Comparison of ENCODE assay signal across 25 mouse cellular contexts in genomic region chr4:153883057-153883456, GRCm38 (mm10).
DNase-seq lines count a peak whose midpoint lies in the region; ATAC-seq lines count a peak whose summit lies in the region.
"Had no signal": no experiment of that assay in that cellular context is flagged by ENCODE, and none has a peak within 500 bp of the region (broad histone marks: within the 10 kb centered on the region; RNA-seq: fewer than 3 reads in every experiment).

No protein-coding gene starts in this region.

- ATAC-seq in neural tube, embryonic 13.5 days (ENCODE audit: low read depth): no peak
- ATAC-seq in embryonic facial prominence, embryonic 13.5 days (ENCODE audit: insufficient number of reproducible peaks, insufficient read depth, low FRiP score, low TSS enrichment, low read depth): 0 out of 2 replicates have a peak, but pooled peaks have one; percentile 26
- ATAC-seq in embryonic facial prominence, embryonic 15.5 days (ENCODE audit: insufficient number of reproducible peaks, low FRiP score, low TSS enrichment, low read depth): 0 out of 2 replicates have a peak, but pooled peaks have one; percentile 19
- ATAC-seq: activated CD4-positive, CD25-positive, alpha-beta regulatory T cell, adult 4 months; forebrain, embryonic 14.5 days; forebrain, embryonic 16.5 days; Patski had no signal

- H3K36me3 ChIP-seq in neural tube, embryonic 13.5 days: no peaks in the 10 kb centered on the region
- H3K36me3 ChIP-seq in embryonic facial prominence, embryonic 10.5 days (replicated peaks): no peaks in the 10 kb centered on the region
- H3K36me3 ChIP-seq in embryonic facial prominence, embryonic 13.5 days: no peaks in the 10 kb centered on the region
- no peaks in the 10 kb centered on the region for H3K36me3 ChIP-seq in embryonic facial prominence, embryonic 15.5 days
- H3K36me3 ChIP-seq: embryonic facial prominence, embryonic 12.5 days; forebrain, embryonic 10.5 days; forebrain, embryonic 12.5 days; G1E had no signal

- no peaks in the 10 kb centered on the region for H3K27me3 ChIP-seq in neural tube, embryonic 13.5 days
- no peaks in the 10 kb centered on the region for H3K27me3 ChIP-seq in embryonic facial prominence, embryonic 10.5 days (replicated peaks; ENCODE audit: low read depth, poor library complexity, severe bottlenecking)
- no peaks in the 10 kb centered on the region for H3K27me3 ChIP-seq in embryonic facial prominence, embryonic 13.5 days
- no peaks in the 10 kb centered on the region; the same call in 1 of the 2 replicates for H3K27me3 ChIP-seq in embryonic facial prominence, embryonic 15.5 days
- H3K27me3 ChIP-seq: embryonic facial prominence, embryonic 12.5 days; forebrain, embryonic 12.5 days had no signal

- H3K9me3 ChIP-seq in neural tube, embryonic 13.5 days: no peaks in the 10 kb centered on the region
- no peaks in the 10 kb centered on the region for H3K9me3 ChIP-seq in embryonic facial prominence, embryonic 10.5 days
- H3K9me3 ChIP-seq in embryonic facial prominence, embryonic 13.5 days: no peaks in the 10 kb centered on the region
- H3K9me3 ChIP-seq in embryonic facial prominence, embryonic 15.5 days (replicated peaks): no peaks in the 10 kb centered on the region
- H3K9me3 ChIP-seq: embryonic facial prominence, embryonic 12.5 days; forebrain, embryonic 10.5 days; forebrain, embryonic 12.5 days had no signal

- 0 out of 2 replicates have a peak overlapping the region, but pooled peaks have one; percentile 10 for H3K27ac ChIP-seq in neural tube, embryonic 13.5 days (replicated peaks)
- H3K27ac ChIP-seq in embryonic facial prominence, embryonic 10.5 days (replicated peaks): no peak overlapping the region
- H3K27ac ChIP-seq in embryonic facial prominence, embryonic 13.5 days: no peak overlapping the region
- H3K27ac ChIP-seq in embryonic facial prominence, embryonic 15.5 days (replicated peaks): no peak overlapping the region
- H3K27ac ChIP-seq: embryonic facial prominence, embryonic 12.5 days; forebrain, embryonic 10.5 days; forebrain, embryonic 12.5 days had no signal

- no peak for DNase-seq in neural tube, embryonic 10.5 days (ENCODE audit: extremely low spot score, low spot score)
- peak; percentile 28 for DNase-seq in embryonic facial prominence, embryonic 10.5 days (ENCODE audit: low spot score)
- DNase-seq in lung, postnatal 4 days: no peak
- no peak for DNase-seq in left cerebral cortex, adult 18-20 months (ENCODE audit: low spot score in 2 of 2)
- no peak for DNase-seq in kidney, adult 11 months
- DNase-seq: adrenal gland, adult 8-10 months; adrenal gland, postnatal 14 days; adrenal gland, postnatal 36 days; cerebellum, adult 11-12 months; cerebellum, adult 2 months; cerebellum, adult 9-10 months; cerebellum, postnatal 10 days; cerebellum, postnatal 25 days had no signal

- no peak overlapping the region for H3K4me2 ChIP-seq in neural tube, embryonic 13.5 days
- H3K4me2 ChIP-seq in embryonic facial prominence, embryonic 13.5 days: no peak overlapping the region
- H3K4me2 ChIP-seq in embryonic facial prominence, embryonic 15.5 days (replicated peaks): no peak overlapping the region
- H3K4me2 ChIP-seq: embryonic facial prominence, embryonic 12.5 days; forebrain, embryonic 12.5 days had no signal

- no peak overlapping the region for H3K4me3 ChIP-seq in neural tube, embryonic 13.5 days
- H3K4me3 ChIP-seq in embryonic facial prominence, embryonic 10.5 days: no peak overlapping the region
- no peak overlapping the region for H3K4me3 ChIP-seq in embryonic facial prominence, embryonic 13.5 days
- H3K4me3 ChIP-seq in embryonic facial prominence, embryonic 15.5 days (replicated peaks): no peak overlapping the region
- H3K4me3 ChIP-seq: embryonic facial prominence, embryonic 12.5 days; erythroblast, embryonic 14.5 days; forebrain, embryonic 10.5 days; forebrain, embryonic 12.5 days had no signal

- no peaks in the 10 kb centered on the region for H3K4me1 ChIP-seq in neural tube, embryonic 13.5 days (replicated peaks)
- H3K4me1 ChIP-seq in embryonic facial prominence, embryonic 10.5 days: peaks cover 8% of the 10 kb centered on the region; the same call in 1 of the 2 replicates
- H3K4me1 ChIP-seq in embryonic facial prominence, embryonic 13.5 days: no peaks in the 10 kb centered on the region
- no peaks in the 10 kb centered on the region for H3K4me1 ChIP-seq in embryonic facial prominence, embryonic 15.5 days
- H3K4me1 ChIP-seq: embryonic facial prominence, embryonic 12.5 days; forebrain, embryonic 10.5 days; forebrain, embryonic 12.5 days had no signal

- WGBS in neural tube, embryonic 13.5 days: 51% methylated on average over 3 of the region's 3 CpGs
- WGBS in embryonic facial prominence, embryonic 10.5 days: 38% methylated on average over 3 of the region's 3 CpGs
- 22% methylated on average over 3 of the region's 3 CpGs for WGBS in embryonic facial prominence, embryonic 13.5 days
- 18% methylated on average over 3 of the region's 3 CpGs for WGBS in embryonic facial prominence, embryonic 15.5 days

- no peak overlapping the region for H3K9ac ChIP-seq in neural tube, embryonic 13.5 days
- H3K9ac ChIP-seq in embryonic facial prominence, embryonic 13.5 days: no peak overlapping the region
- H3K9ac ChIP-seq in embryonic facial prominence, embryonic 15.5 days: no peak overlapping the region
- H3K9ac ChIP-seq: embryonic facial prominence, embryonic 12.5 days; forebrain, embryonic 12.5 days had no signal
